Comparison of ENCODE assay signal across 20 mouse cellular contexts in the genomic region with DNA sequence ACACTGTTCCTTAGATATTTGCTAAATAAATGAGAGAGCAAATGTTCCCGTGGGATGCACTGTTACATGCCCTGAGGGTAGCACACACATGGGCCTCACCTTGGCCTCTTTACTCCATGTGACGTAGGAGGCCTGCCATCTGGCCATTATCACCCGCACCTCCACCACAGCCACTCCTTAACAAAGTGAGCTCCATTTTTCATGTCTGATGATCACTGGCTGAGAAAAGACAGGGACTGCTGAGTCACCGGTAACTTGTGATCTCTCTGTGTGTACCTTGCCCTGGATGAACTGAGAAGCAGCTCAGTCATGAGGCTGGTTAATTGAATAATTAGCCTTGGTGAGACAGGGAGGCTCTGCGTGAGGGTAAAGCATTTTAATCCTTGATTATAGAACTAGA. TPM values are rescaled to one million over a fixed set of nuclear protein-coding genes. Genes with fewer than 3 reads are reported as not detected.
DNase-seq lines count a peak whose midpoint lies in the region; ATAC-seq and TF ChIP-seq lines count a peak whose summit lies in the region.
"Had no signal": no experiment of that assay in that cellular context is flagged by ENCODE, and none has a peak within 500 bp of the region (broad histone marks: within the 10 kb centered on the region; RNA-seq: fewer than 3 reads in every experiment).

No protein-coding gene starts in this region.

- no peak for TF ChIP-seq EP300 in heart, postnatal 0 days (IDR thresholded peaks at IDR 0.05; ENCODE audit: low read depth)
- TF ChIP-seq EP300 in liver, postnatal 0 days (IDR thresholded peaks at IDR 0.05; ENCODE audit: low read depth): no peak

- TF ChIP-seq POLR2A in kidney, adult 2 months (IDR thresholded peaks at IDR 0.05; ENCODE audit: low read depth, low read length): no peak

- H3K4me2 ChIP-seq in heart, postnatal 0 days (ENCODE audit: low read depth, low read length): no peak overlapping the region
- H3K4me2 ChIP-seq in liver, postnatal 0 days (ENCODE audit: low read depth, low read length): no peak overlapping the region
- H3K4me2 ChIP-seq: embryonic facial prominence, embryonic 15.5 days; forebrain, embryonic 12.5 days; hindbrain, embryonic 15.5 days; limb, embryonic 12.5 days; liver, embryonic 13.5 days had no signal

- H3K4me1 ChIP-seq in heart, postnatal 0 days (ENCODE audit: control insufficient read depth, insufficient read depth): no peaks in the 10 kb centered on the region
- H3K4me1 ChIP-seq in kidney, adult 2 months (ENCODE audit: control insufficient read depth, insufficient read depth, low read length): peaks cover 4% of the 10 kb centered on the region; the same call in 1 of the 2 replicates
- no peaks in the 10 kb centered on the region for H3K4me1 ChIP-seq in liver, postnatal 0 days (ENCODE audit: insufficient read depth)
- H3K4me1 ChIP-seq: embryonic facial prominence, embryonic 15.5 days; forebrain, embryonic 12.5 days; hindbrain, embryonic 15.5 days; limb, embryonic 12.5 days; liver, embryonic 13.5 days had no signal

- WGBS in heart, postnatal 0 days: 61% methylated on average over 5 of the region's 5 CpGs
- WGBS in kidney, adult 2 months: 55% methylated on average over 5 of the region's 5 CpGs
- WGBS in liver, postnatal 0 days (ENCODE audit: insufficient replicate concordance): 72% methylated on average over 5 of the region's 5 CpGs

- no peak overlapping the region for H3K9ac ChIP-seq in heart, postnatal 0 days (replicated peaks; ENCODE audit: low read depth, low read length)
- no peak overlapping the region for H3K9ac ChIP-seq in liver, postnatal 0 days (replicated peaks)
- H3K9ac ChIP-seq: embryonic facial prominence, embryonic 15.5 days; forebrain, embryonic 12.5 days; hindbrain, embryonic 15.5 days; limb, embryonic 12.5 days; liver, embryonic 13.5 days had no signal

- H3K36me3 ChIP-seq in heart, postnatal 0 days (replicated peaks; ENCODE audit: control insufficient read depth, insufficient read depth, low read length): no peaks in the 10 kb centered on the region
- H3K36me3 ChIP-seq in kidney, adult 2 months (ENCODE audit: control insufficient read depth, insufficient read depth, low read length): no peaks in the 10 kb centered on the region
- no peaks in the 10 kb centered on the region for H3K36me3 ChIP-seq in liver, postnatal 0 days (replicated peaks; ENCODE audit: insufficient read depth, low read length)
- H3K36me3 ChIP-seq: embryonic facial prominence, embryonic 15.5 days; forebrain, embryonic 12.5 days; heart, embryonic 10.5 days; hindbrain, embryonic 15.5 days; limb, embryonic 12.5 days; liver, embryonic 13.5 days had no signal

- H3K27me3 ChIP-seq in heart, postnatal 0 days (ENCODE audit: control insufficient read depth, insufficient read depth, low read length): no peaks in the 10 kb centered on the region
- no peaks in the 10 kb centered on the region for H3K27me3 ChIP-seq in kidney, adult 2 months (replicated peaks; ENCODE audit: control insufficient read depth, insufficient read depth, low read length)
- H3K27me3 ChIP-seq in liver, postnatal 0 days (ENCODE audit: insufficient read depth, low read length): no peaks in the 10 kb centered on the region
- H3K27me3 ChIP-seq: embryonic facial prominence, embryonic 15.5 days; forebrain, embryonic 12.5 days; hindbrain, embryonic 15.5 days; limb, embryonic 12.5 days; liver, embryonic 13.5 days had no signal

- TF ChIP-seq CTCF in heart, postnatal 0 days (IDR thresholded peaks at IDR 0.05; ENCODE audit: low read depth): no peak
- TF ChIP-seq CTCF in kidney, adult 2 months (conservative IDR thresholded peaks at IDR 0.05; ENCODE audit: insufficient read depth, insufficient read length, low read depth, low read length): no peak
- no peak for TF ChIP-seq CTCF in liver, postnatal 0 days (IDR thresholded peaks at IDR 0.05; ENCODE audit: low read depth)

- H3K4me3 ChIP-seq in heart, postnatal 0 days (ENCODE audit: low read depth, low read length): no peak overlapping the region
- H3K4me3 ChIP-seq in kidney, adult 2 months (ENCODE audit: insufficient read depth, low read depth, low read length): no peak overlapping the region
- no peak overlapping the region for H3K4me3 ChIP-seq in liver, postnatal 0 days (ENCODE audit: low read depth, low read length)
- H3K4me3 ChIP-seq: embryonic facial prominence, embryonic 15.5 days; forebrain, embryonic 12.5 days; heart, embryonic 10.5 days; hindbrain, embryonic 15.5 days; layer of hippocampus, adult 2 months; left cerebral cortex, adult 2 months; limb, embryonic 12.5 days; liver, embryonic 13.5 days; megakaryocyte, embryonic 14.5 days had no signal

- ATAC-seq in heart, postnatal 0 days (ENCODE audit: insufficient read depth, low read depth): peak; percentile 20; the same call in 1 of the 2 replicates
- no peak for ATAC-seq in liver, postnatal 0 days

- no peak for DNase-seq in heart, postnatal 0 days (ENCODE audit: low spot score)
- DNase-seq in heart, adult 9 months (ENCODE audit: low spot score in 2 of 2): no peak
- DNase-seq in adrenal gland, postnatal 14 days: peak; percentile 39
- DNase-seq in kidney, adult 2 months: peak; percentile 84
- DNase-seq in kidney, postnatal 36 days: peak; percentile 57 to 74
- no peak for DNase-seq in T-cell, adult 2 months (ENCODE audit: low spot score)
- DNase-seq in liver, postnatal 0 days: no peak
- no peak for DNase-seq in urinary bladder, postnatal 14 days (ENCODE audit: low spot score)
- DNase-seq: B cell, adult 2 months; gastrocnemius, postnatal 10 days; liver, embryonic 13.5 days; right cerebral cortex, adult 18-20 months had no signal

- no peaks in the 10 kb centered on the region for H3K9me3 ChIP-seq in heart, postnatal 0 days (replicated peaks; ENCODE audit: control insufficient read depth, low read length)
- no peaks in the 10 kb centered on the region for H3K9me3 ChIP-seq in liver, postnatal 0 days (ENCODE audit: low read length)
- H3K9me3 ChIP-seq: embryonic facial prominence, embryonic 15.5 days; forebrain, embryonic 12.5 days; heart, embryonic 10.5 days; hindbrain, embryonic 15.5 days; limb, embryonic 12.5 days; liver, embryonic 13.5 days; megakaryocyte, embryonic 14.5 days had no signal

- no peak overlapping the region for H3K27ac ChIP-seq in heart, postnatal 0 days (ENCODE audit: low read depth)
- no peak overlapping the region for H3K27ac ChIP-seq in kidney, adult 2 months (ENCODE audit: insufficient read depth, low read depth, low read length)
- H3K27ac ChIP-seq in liver, postnatal 0 days (ENCODE audit: low read depth): no peak overlapping the region
- H3K27ac ChIP-seq: embryonic facial prominence, embryonic 15.5 days; forebrain, embryonic 12.5 days; heart, embryonic 10.5 days; hindbrain, embryonic 15.5 days; layer of hippocampus, adult 2 months; left cerebral cortex, adult 2 months; limb, embryonic 12.5 days; liver, embryonic 13.5 days had no signal

RNA-seq across cellular contexts. Expression of a gene that starts 52.6 kb away (rescaled TPM):
- total RNA-seq in heart, postnatal 0 days (2014; rRNA removed; ENCODE audit: low replicate concordance): 7.4 and 10.2 TPM in 2 replicates
- polyA plus RNA-seq in heart, postnatal 0 days (2015; fragmentation: Nextera tagmentation; extraction: Ambion mirVana): 4.3 and 5.6 TPM in 2 replicates
- total RNA-seq in adrenal gland, postnatal 14 days (2021): 42.0 and 51.3 TPM in 2 replicates
- polyA plus RNA-seq in kidney, adult 2 months (2012; rRNA removed): 1.9 and 2.5 TPM in 2 replicates
- 29.6 and 38.3 TPM in 2 replicates for polyA plus RNA-seq in liver, postnatal 0 days (2015; fragmentation: Nextera tagmentation; extraction: Ambion mirVana)

Comparison
In these comparisons a context has a peak if more than half of its experiments do, and no peak if none do; other contexts are left out.
1. DNase-seq: peak in adrenal gland, postnatal 14 days (single experiment), kidney, adult 2 months (single experiment) and kidney, postnatal 36 days (2 of 2); none in heart, postnatal 0 days (single experiment), heart, adult 9 months (0 of 2), T-cell, adult 2 months (single experiment), liver, postnatal 0 days (single experiment) and urinary bladder, postnatal 14 days (single experiment).